Mouse (Mus musculus): Measurements from ENCODE around the gene Fam216a.
"Not testable (repeated sequence)": the region's sequence is repeated elsewhere in the genome, so short reads cannot be mapped to it uniquely, and the experiment has no call there.

Fam216a gene

GRCm38 (mm10) chr5:122372192-122372769 lies at the start of gene Fam216a:
TSS of gene Fam216a (minus strand) at chr5:122372364.
- DNase-seq (ENCODE audit: extremely low spot score) = peak; percentile 99

- no peak for DNase-seq (ENCODE audit: extremely low spot score)
Observed at GRCm38 (mm10) chr5:122421271-122422068, 49.3 kb upstream of the Fam216a start, which contains the start of gene Anapc7. TSS of gene Anapc7 (plus strand) at chr5:122421693.

- DNase-seq (ENCODE audit: extremely low spot score) = not testable (repeated sequence)
Observed at GRCm38 (mm10) chr5:122420676-122421075, 48.5 kb upstream of the Fam216a start.

- DNase-seq (ENCODE audit: extremely low spot score) = no peak
Observed at GRCm38 (mm10) chr5:122415465-122415864, 43.3 kb upstream of the Fam216a start.

GRCm38 (mm10) chr5:122414351-122414750 lies 42.2 kb upstream of the Fam216a start:
- no peak for DNase-seq (ENCODE audit: extremely low spot score)

- DNase-seq (ENCODE audit: extremely low spot score) = no peak
Observed at GRCm38 (mm10) chr5:122412826-122413225, 40.7 kb upstream of the Fam216a start.

GRCm38 (mm10) chr5:122411892-122412291 lies 39.7 kb upstream of the Fam216a start:
- DNase-seq (ENCODE audit: extremely low spot score) = no peak

GRCm38 (mm10) chr5:122409692-122410645 lies 37.8 kb upstream of the Fam216a start:
- DNase-seq (ENCODE audit: extremely low spot score) = no peak

GRCm38 (mm10) chr5:122405537-122405936 lies 33.4 kb upstream of the Fam216a start:
- no peak for DNase-seq (ENCODE audit: extremely low spot score)

GRCm38 (mm10) chr5:122403362-122403761 lies 31.2 kb upstream of the Fam216a start:
- no peak for DNase-seq (ENCODE audit: extremely low spot score)

GRCm38 (mm10) chr5:122402772-122403171 lies 30.6 kb upstream of the Fam216a start:
- DNase-seq (ENCODE audit: extremely low spot score) = no peak

GRCm38 (mm10) chr5:122402160-122402559 lies 30.0 kb upstream of the Fam216a start:
- no peak for DNase-seq (ENCODE audit: extremely low spot score)

GRCm38 (mm10) chr5:122401303-122401640 lies 29.1 kb upstream of the Fam216a start:
- DNase-seq (ENCODE audit: extremely low spot score) = peak; percentile 64

GRCm38 (mm10) chr5:122400628-122401302 lies 28.6 kb upstream of the Fam216a start:
- no peak for DNase-seq (ENCODE audit: extremely low spot score)

- no peak for DNase-seq (ENCODE audit: extremely low spot score)
Observed at GRCm38 (mm10) chr5:122399871-122400270, 27.7 kb upstream of the Fam216a start.

GRCm38 (mm10) chr5:122397495-122397894 lies 25.3 kb upstream of the Fam216a start:
- DNase-seq (ENCODE audit: extremely low spot score) = no peak

GRCm38 (mm10) chr5:122396791-122397190 lies 24.6 kb upstream of the Fam216a start:
- DNase-seq (ENCODE audit: extremely low spot score) = no peak

GRCm38 (mm10) chr5:122393887-122394286 lies 21.7 kb upstream of the Fam216a start:
- peak; percentile 66 for DNase-seq (ENCODE audit: extremely low spot score)

- no peak for DNase-seq (ENCODE audit: extremely low spot score)
Observed at GRCm38 (mm10) chr5:122392227-122393004, 20.3 kb upstream of the Fam216a start.

- DNase-seq (ENCODE audit: extremely low spot score) = peak; percentile 91
Observed at GRCm38 (mm10) chr5:122391786-122392180, 19.6 kb upstream of the Fam216a start, which contains the start of gene Arpc3. TSS of gene Arpc3 (plus strand) at chr5:122391878.
